Mouse (Mus musculus): Measurements from ENCODE around the gene Pnma1. TPM values are rescaled to one million over a fixed set of nuclear protein-coding genes. Genes with fewer than 3 reads are reported as not detected.
A peak's percentile ranks its signal among the peaks of the same experiment; 100 is the strongest.

The Pnma1 gene
- total and polyA plus RNA-seq, 3 experiments, result 0.31 to 0.46 TPM; not detected in 1

DNA sequence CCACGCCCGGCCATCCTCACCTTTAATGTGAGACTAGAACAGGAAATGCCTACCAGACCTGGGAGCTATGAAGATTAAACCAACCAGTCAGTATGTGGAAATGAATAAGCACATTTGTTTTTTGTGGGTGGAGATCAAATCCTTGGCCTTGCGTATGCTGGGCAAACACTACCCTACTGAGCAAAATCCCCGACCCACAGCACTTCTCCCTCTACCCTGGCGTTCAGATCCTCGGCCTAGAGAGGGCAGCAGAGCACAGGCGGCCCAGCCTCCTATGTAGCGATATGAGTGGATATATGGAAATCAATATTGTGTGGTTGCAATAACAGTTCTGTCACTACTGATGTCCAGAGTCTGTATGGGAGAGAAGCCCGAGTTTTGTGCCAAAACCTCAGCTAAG lies 14.8 kb upstream of the Pnma1 start:
- peaks cover 19% of the 10 kb centered on the region; the same call in 1 of the 2 replicates for H3K79me2 ChIP-seq (ENCODE audit: control insufficient read depth, insufficient read depth, low read length, poor library complexity)
- no peaks in the 10 kb centered on the region for H3K27me3 ChIP-seq (ENCODE audit: control insufficient read depth in 1 of 2, insufficient read depth in 2 of 2, low read length in 2 of 2)
- H3K9ac ChIP-seq (ENCODE audit: control insufficient read depth, low read depth, low read length, poor library complexity, severe bottlenecking), result no peak overlapping the region
- H3K27ac ChIP-seq (ENCODE audit: control insufficient read depth, low read depth, low read length), result no peak overlapping the region
- TF ChIP-seq MYC (IDR thresholded peaks at IDR 0.05; ENCODE audit: low read depth, low read length) (no peak), EP300 (IDR thresholded peaks at IDR 0.05; ENCODE audit: low read depth in 1 of 2, low read length in 2 of 2) (no peak), MAFK (IDR thresholded peaks at IDR 0.05; ENCODE audit: borderline replicate concordance, low read depth, low read length) (no peak), MAZ (IDR thresholded peaks at IDR 0.05; ENCODE audit: low read depth, low read length) (no peak), RAD21 (IDR thresholded peaks at IDR 0.05; ENCODE audit: low read depth, low read length) (peak; percentile 48), SMC3 (IDR thresholded peaks at IDR 0.05; ENCODE audit: low read depth, low read length) (peak; percentile 45), ZMIZ1 (IDR thresholded peaks at IDR 0.05; ENCODE audit: low read depth, low read length) (no peak), ZKSCAN1 (IDR thresholded peaks at IDR 0.05; ENCODE audit: low read depth, low read length) (no peak), NRF1 (IDR thresholded peaks at IDR 0.05; ENCODE audit: insufficient read depth, low read depth, low read length, poor library complexity, severe bottlenecking) (no peak), ZC3H11A (IDR thresholded peaks at IDR 0.05; ENCODE audit: low read depth, low read length) (0 out of 2 replicates have a peak, but pooled peaks have one; percentile 28), CTCF (IDR thresholded peaks at IDR 0.05 in 2 of 3, conservative IDR thresholded peaks at IDR 0.05 in 1 of 3; ENCODE audit: control insufficient read depth in 1 of 3, insufficient read depth in 1 of 3, low read depth in 2 of 3, low read length in 3 of 3, poor library complexity in 1 of 3, severe bottlenecking in 1 of 3) (peak; percentile 7 to 55 (median 55); a peak in 4 of 6 replicates), MYB (IDR thresholded peaks at IDR 0.05; ENCODE audit: low read depth, low read length) (no peak)
- no peak overlapping the region for H3K4me3 ChIP-seq (ENCODE audit: control insufficient read depth in 1 of 2, insufficient read depth in 1 of 2, low read depth in 2 of 2, low read length in 2 of 2)
- no peaks in the 10 kb centered on the region for H3K4me1 ChIP-seq (ENCODE audit: control insufficient read depth in 1 of 2, insufficient read depth in 2 of 2, low read length in 2 of 2)
- peaks cover 0 to 15% of the 10 kb centered on the region in 2 experiments; a peak in 1 of 4 replicates for H3K36me3 ChIP-seq (ENCODE audit: control insufficient read depth in 1 of 2, insufficient read depth in 2 of 2, low read length in 2 of 2)
- no peaks in the 10 kb centered on the region for H3K9me3 ChIP-seq (replicated peaks; ENCODE audit: insufficient read depth, low read length)
- DNase-seq (ENCODE audit: low read depth, low spot score), result peak; percentile 30

DNA sequence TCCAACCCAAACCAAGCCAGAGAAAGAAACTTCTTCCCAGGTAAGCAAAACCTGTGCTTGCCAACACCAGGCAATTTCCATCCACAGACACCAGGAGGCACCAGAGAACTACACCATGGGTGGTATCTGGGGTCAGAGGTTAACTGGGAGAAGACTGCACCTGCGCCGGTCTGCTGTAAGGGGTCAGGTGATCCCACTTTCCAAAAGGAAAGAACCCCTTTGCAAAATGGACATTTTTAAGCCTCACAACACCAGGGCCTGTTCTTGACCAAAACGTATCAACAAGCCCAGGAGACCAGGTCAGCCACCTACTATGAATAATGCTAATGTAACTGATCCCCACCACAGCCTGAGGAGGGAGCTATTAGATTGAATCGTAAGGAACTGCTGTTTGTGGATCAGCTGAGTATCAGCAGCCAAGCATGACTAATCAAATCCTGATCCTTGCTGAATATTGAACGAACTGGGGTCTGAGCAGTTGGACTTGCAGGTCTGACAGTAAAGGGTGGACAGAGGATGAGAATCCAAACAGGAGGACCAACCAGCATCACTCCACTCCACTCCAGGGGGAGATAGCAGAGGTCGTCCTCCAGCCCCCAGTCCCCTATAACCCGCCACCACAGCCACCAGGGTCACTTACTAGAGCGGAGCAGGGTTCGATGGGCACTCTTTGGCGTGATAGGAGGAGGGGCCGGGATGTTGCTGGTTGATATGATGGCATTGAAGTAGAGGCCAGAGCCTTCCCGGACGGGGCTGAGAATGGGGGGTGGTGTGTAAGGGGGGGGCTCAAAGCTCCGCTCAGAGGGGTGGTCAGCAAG lies 13.5 kb upstream of the Pnma1 start:
- peak; percentile 33 for DNase-seq (ENCODE audit: low read depth, low spot score)
- TF ChIP-seq HCFC1 (IDR thresholded peaks at IDR 0.05; ENCODE audit: low read depth, low read length), result no peak
- TF ChIP-seq ZNF384 (IDR thresholded peaks at IDR 0.05; ENCODE audit: low read depth, low read length), result no peak
- TF ChIP-seq JUND (IDR thresholded peaks at IDR 0.05; ENCODE audit: low read depth, low read length), result no peak
- TF ChIP-seq MYB (IDR thresholded peaks at IDR 0.05; ENCODE audit: low read depth, low read length), result no peak
- peak; percentile 42 for TF ChIP-seq RAD21 (IDR thresholded peaks at IDR 0.05; ENCODE audit: low read depth, low read length)
- peak; percentile 35 to 49 (median 39); a peak in 5 of 6 replicates for TF ChIP-seq CTCF (IDR thresholded peaks at IDR 0.05 in 2 of 3, conservative IDR thresholded peaks at IDR 0.05 in 1 of 3; ENCODE audit: control insufficient read depth in 1 of 3, insufficient read depth in 1 of 3, low read depth in 2 of 3, low read length in 3 of 3, poor library complexity in 1 of 3, severe bottlenecking in 1 of 3)
- TF ChIP-seq ZC3H11A (IDR thresholded peaks at IDR 0.05; ENCODE audit: low read depth, low read length), result 0 out of 2 replicates have a peak, but pooled peaks have one; percentile 19
- TF ChIP-seq SMC3 (IDR thresholded peaks at IDR 0.05; ENCODE audit: low read depth, low read length), result peak; percentile 64
- Histone ChIP-seq H3K9ac (ENCODE audit: control insufficient read depth, low read depth, low read length, poor library complexity, severe bottlenecking) (no peak overlapping the region), H3K36me3 (ENCODE audit: control insufficient read depth in 1 of 2, insufficient read depth in 2 of 2, low read length in 2 of 2) (peaks cover 0 to 17% of the 10 kb centered on the region in 2 experiments; a peak in 2 of 4 replicates), H3K79me2 (ENCODE audit: control insufficient read depth, insufficient read depth, low read length, poor library complexity) (peaks cover 11% of the 10 kb centered on the region; the same call in 1 of the 2 replicates), H3K9me3 (replicated peaks; ENCODE audit: insufficient read depth, low read length) (no peaks in the 10 kb centered on the region), H3K4me3 (ENCODE audit: control insufficient read depth in 1 of 2, insufficient read depth in 1 of 2, low read depth in 2 of 2, low read length in 2 of 2) (no peak overlapping the region), H3K27me3 (ENCODE audit: control insufficient read depth in 1 of 2, insufficient read depth in 2 of 2, low read length in 2 of 2) (no peaks in the 10 kb centered on the region), H3K4me1 (ENCODE audit: control insufficient read depth in 1 of 2, insufficient read depth in 2 of 2, low read length in 2 of 2) (no peaks in the 10 kb centered on the region), H3K27ac (ENCODE audit: control insufficient read depth, low read depth, low read length) (no peak overlapping the region)

Measured in MEL (cell line).